Mouse (Mus musculus) bone marrow, adult 2 months (tissue): ENCODE data around the gene Itga3.

Source experiments
- CTCF ChIP-seq: fragments of 200-500 bp; IDR thresholded peaks from 2 replicates; pipeline ENCODE4 v1.5.1; 2011; ENCODE audit warnings: low read length, control low read depth; ENCODE audit not compliant: control insufficient read depth, insufficient read depth
- POLR2A ChIP-seq: fragments of 200-500 bp; IDR thresholded peaks from 2 replicates; pipeline ENCODE4 v1.6.1; 2011; ENCODE audit warnings: low read depth, mild to moderate bottlenecking, control low read depth, low read length, borderline replicate concordance; ENCODE audit not compliant: control insufficient read depth

DNA sequence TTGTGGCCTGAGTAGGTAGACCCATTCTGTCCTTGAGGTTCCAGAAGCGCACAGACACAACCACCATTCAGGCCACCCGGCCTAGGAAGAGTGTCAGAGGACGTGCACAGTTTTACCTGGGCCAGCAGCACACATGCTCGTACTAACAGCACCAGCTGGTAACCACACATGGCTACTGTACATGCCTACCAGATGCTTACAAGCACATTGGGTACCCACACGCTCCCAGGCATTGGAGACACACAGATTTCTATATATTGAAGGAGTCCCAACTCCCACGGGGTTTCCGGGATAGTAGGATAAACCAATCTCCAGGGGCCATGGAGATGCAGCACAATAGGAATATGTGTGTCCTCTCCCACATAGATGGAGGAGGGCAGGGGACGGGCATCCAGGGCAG lies 73.9 kb downstream of the Itga3 start:
- no peak for TF ChIP-seq POLR2A
- TF ChIP-seq CTCF: no peak
